Mouse (Mus musculus): ENCODE data around the gene Dda1. TPM values are rescaled to one million over a fixed set of nuclear protein-coding genes. Genes with fewer than 3 reads are reported as not detected.

Dda1 gene
- polyA plus RNA-seq (2014; fragmentation: Illumina TruSeq; extraction: RNeasy Lipid Tissue Mini Kit (QIAGEN cat#74804); ENCODE audit: insufficient read depth, low read depth, low replicate concordance): 33.9 TPM

GRCm38 (mm10) chr8:71468916-71469315 lies at the start of gene Dda1:
TSS of gene Dda1 (plus strand) at chr8:71469199.

GRCm38 (mm10) chr8:71463188-71464033 lies 5.6 kb upstream of the Dda1 start, which contains the start of gene Abhd8:
TSS of gene Abhd8 (minus strand) at chr8:71463655.

GRCm38 (mm10) chr8:71464513-71465500 lies 4.2 kb upstream of the Dda1 start, which contains the start of gene Mrpl34:
TSS of gene Mrpl34 (plus strand) at chr8:71464959.

GRCm38 (mm10) chr8:71485142-71486135 lies 16.4 kb downstream of the Dda1 start, which contains the start of gene Ano8:
TSS of gene Ano8 (minus strand) at chr8:71485963.

GRCm38 (mm10) chr8:71487691-71488445 lies 18.9 kb downstream of the Dda1 start, which contains the start of gene Gtpbp3:
TSS of gene Gtpbp3 (plus strand) at chr8:71488103.

GRCm38 (mm10) chr8:71511644-71512043 lies 42.6 kb downstream of the Dda1 start, which contains the start of gene Plvap:
TSS of gene Plvap (minus strand) at chr8:71511752.

GRCm38 (mm10) chr8:71525226-71526050 lies 56.4 kb downstream of the Dda1 start, which contains the start of gene Ccdc194:
TSS of gene Ccdc194 (minus strand) at chr8:71525711.

Other genes starting within 250 kb of the Dda1 start
- gene Myo9b, start 196.5 kb upstream of the Dda1 start, polyA plus RNA-seq (2014; fragmentation: Illumina TruSeq; extraction: RNeasy Lipid Tissue Mini Kit (QIAGEN cat#74804); ENCODE audit: insufficient read depth, low read depth, low replicate concordance): 19.5 TPM
- gene Haus8, start 196.3 kb upstream of the Dda1 start, polyA plus RNA-seq (2014; fragmentation: Illumina TruSeq; extraction: RNeasy Lipid Tissue Mini Kit (QIAGEN cat#74804); ENCODE audit: insufficient read depth, low read depth, low replicate concordance): 14.8 TPM
- 199 TPM for gene Use1, start 102.4 kb upstream of the Dda1 start, polyA plus RNA-seq (2014; fragmentation: Illumina TruSeq; extraction: RNeasy Lipid Tissue Mini Kit (QIAGEN cat#74804); ENCODE audit: insufficient read depth, low read depth, low replicate concordance)
- gene Ocel1, start 97.9 kb upstream of the Dda1 start, polyA plus RNA-seq (2014; fragmentation: Illumina TruSeq; extraction: RNeasy Lipid Tissue Mini Kit (QIAGEN cat#74804); ENCODE audit: insufficient read depth, low read depth, low replicate concordance): 8.3 TPM
- 33.0 TPM for gene Nr2f6, start 87.2 kb upstream of the Dda1 start, polyA plus RNA-seq (2014; fragmentation: Illumina TruSeq; extraction: RNeasy Lipid Tissue Mini Kit (QIAGEN cat#74804); ENCODE audit: insufficient read depth, low read depth, low replicate concordance)
- 49.5 TPM for gene Ushbp1, start 73.4 kb upstream of the Dda1 start, polyA plus RNA-seq (2014; fragmentation: Illumina TruSeq; extraction: RNeasy Lipid Tissue Mini Kit (QIAGEN cat#74804); ENCODE audit: insufficient read depth, low read depth, low replicate concordance)
- 65.2 TPM for gene Babam1, start 72.3 kb upstream of the Dda1 start, polyA plus RNA-seq (2014; fragmentation: Illumina TruSeq; extraction: RNeasy Lipid Tissue Mini Kit (QIAGEN cat#74804); ENCODE audit: insufficient read depth, low read depth, low replicate concordance)
- gene Ankle1, start 63.2 kb upstream of the Dda1 start, polyA plus RNA-seq (2014; fragmentation: Illumina TruSeq; extraction: RNeasy Lipid Tissue Mini Kit (QIAGEN cat#74804); ENCODE audit: insufficient read depth, low read depth, low replicate concordance): not detected
- 16.1 TPM for gene Abhd8, start 5.5 kb upstream of the Dda1 start, polyA plus RNA-seq (2014; fragmentation: Illumina TruSeq; extraction: RNeasy Lipid Tissue Mini Kit (QIAGEN cat#74804); ENCODE audit: insufficient read depth, low read depth, low replicate concordance)
- gene Mrpl34, start 4.2 kb upstream of the Dda1 start, polyA plus RNA-seq (2014; fragmentation: Illumina TruSeq; extraction: RNeasy Lipid Tissue Mini Kit (QIAGEN cat#74804); ENCODE audit: insufficient read depth, low read depth, low replicate concordance): 65.5 TPM
- 4.6 TPM for gene Ano8, start 16.8 kb downstream of the Dda1 start, polyA plus RNA-seq (2014; fragmentation: Illumina TruSeq; extraction: RNeasy Lipid Tissue Mini Kit (QIAGEN cat#74804); ENCODE audit: insufficient read depth, low read depth, low replicate concordance)
- 10.1 TPM for gene Gtpbp3, start 18.9 kb downstream of the Dda1 start, polyA plus RNA-seq (2014; fragmentation: Illumina TruSeq; extraction: RNeasy Lipid Tissue Mini Kit (QIAGEN cat#74804); ENCODE audit: insufficient read depth, low read depth, low replicate concordance)
- 350 TPM for gene Plvap, start 42.6 kb downstream of the Dda1 start, polyA plus RNA-seq (2014; fragmentation: Illumina TruSeq; extraction: RNeasy Lipid Tissue Mini Kit (QIAGEN cat#74804); ENCODE audit: insufficient read depth, low read depth, low replicate concordance)
- gene Ccdc194, start 56.5 kb downstream of the Dda1 start, polyA plus RNA-seq (2014; fragmentation: Illumina TruSeq; extraction: RNeasy Lipid Tissue Mini Kit (QIAGEN cat#74804); ENCODE audit: insufficient read depth, low read depth, low replicate concordance): not detected
- gene Bst2, start 68.3 kb downstream of the Dda1 start, polyA plus RNA-seq (2014; fragmentation: Illumina TruSeq; extraction: RNeasy Lipid Tissue Mini Kit (QIAGEN cat#74804); ENCODE audit: insufficient read depth, low read depth, low replicate concordance): 272 TPM
- gene Mvb12a, start 73.7 kb downstream of the Dda1 start, polyA plus RNA-seq (2014; fragmentation: Illumina TruSeq; extraction: RNeasy Lipid Tissue Mini Kit (QIAGEN cat#74804); ENCODE audit: insufficient read depth, low read depth, low replicate concordance): 65.4 TPM
- gene Tmem221, start 89.7 kb downstream of the Dda1 start, polyA plus RNA-seq (2014; fragmentation: Illumina TruSeq; extraction: RNeasy Lipid Tissue Mini Kit (QIAGEN cat#74804); ENCODE audit: insufficient read depth, low read depth, low replicate concordance): 12.2 TPM
- not detected for gene Nxnl1, start 97.4 kb downstream of the Dda1 start, polyA plus RNA-seq (2014; fragmentation: Illumina TruSeq; extraction: RNeasy Lipid Tissue Mini Kit (QIAGEN cat#74804); ENCODE audit: insufficient read depth, low read depth, low replicate concordance)
- gene Slc27a1, start 99.7 kb downstream of the Dda1 start, polyA plus RNA-seq (2014; fragmentation: Illumina TruSeq; extraction: RNeasy Lipid Tissue Mini Kit (QIAGEN cat#74804); ENCODE audit: insufficient read depth, low read depth, low replicate concordance): 21.0 TPM
- 79.5 TPM for gene Pgls, start 123.0 kb downstream of the Dda1 start, polyA plus RNA-seq (2014; fragmentation: Illumina TruSeq; extraction: RNeasy Lipid Tissue Mini Kit (QIAGEN cat#74804); ENCODE audit: insufficient read depth, low read depth, low replicate concordance)
- gene Fam129c, start 128.4 kb downstream of the Dda1 start, polyA plus RNA-seq (2014; fragmentation: Illumina TruSeq; extraction: RNeasy Lipid Tissue Mini Kit (QIAGEN cat#74804); ENCODE audit: insufficient read depth, low read depth, low replicate concordance): 3.3 TPM
- 51.7 TPM for gene Colgalt1, start 141.8 kb downstream of the Dda1 start, polyA plus RNA-seq (2014; fragmentation: Illumina TruSeq; extraction: RNeasy Lipid Tissue Mini Kit (QIAGEN cat#74804); ENCODE audit: insufficient read depth, low read depth, low replicate concordance)
- gene Unc13a, start 202.6 kb downstream of the Dda1 start, polyA plus RNA-seq (2014; fragmentation: Illumina TruSeq; extraction: RNeasy Lipid Tissue Mini Kit (QIAGEN cat#74804); ENCODE audit: insufficient read depth, low read depth, low replicate concordance): 0.04 TPM
- gene Jak3, start 207.1 kb downstream of the Dda1 start, polyA plus RNA-seq (2014; fragmentation: Illumina TruSeq; extraction: RNeasy Lipid Tissue Mini Kit (QIAGEN cat#74804); ENCODE audit: insufficient read depth, low read depth, low replicate concordance): 8.6 TPM
- 5.2 TPM for gene Insl3, start 220.0 kb downstream of the Dda1 start, polyA plus RNA-seq (2014; fragmentation: Illumina TruSeq; extraction: RNeasy Lipid Tissue Mini Kit (QIAGEN cat#74804); ENCODE audit: insufficient read depth, low read depth, low replicate concordance)
- gene B3gnt3, start 232.6 kb downstream of the Dda1 start, polyA plus RNA-seq (2014; fragmentation: Illumina TruSeq; extraction: RNeasy Lipid Tissue Mini Kit (QIAGEN cat#74804); ENCODE audit: insufficient read depth, low read depth, low replicate concordance): 7.3 TPM